Mouse (Mus musculus) left cerebral cortex, postnatal 36 days (tissue): ENCODE measurements around the gene Tmem182. TPM values are rescaled to one million over a fixed set of nuclear protein-coding genes. Genes with fewer than 3 reads are reported as not detected.
A peak's percentile ranks its signal among the peaks of the same experiment; 100 is the strongest.

Source experiments
- DNase-seq, 2 experiments: peaks; one replicate each; pipeline ENCODE4 v3.0.0; 2021 to 2022; ENCODE audit warnings: low spot score in 2 of 2, mixed read lengths in 1 of 2
- intact Hi-C: fragments of 180-260 bp; cut with DNase I; formaldehyde crosslinking; loops from one replicate; pipeline ENCODE4 v1.15.1; 2025
- total RNA-seq, 2 experiments: library from RNA; stranded (reverse); gene quantifications; 2 replicates each; pipeline ENCODE4 v1.2.3; 2021

Gene Tmem182
- total RNA-seq, 2 experiments from 2014 or later = 0.18 to 0.20 TPM

DNA sequence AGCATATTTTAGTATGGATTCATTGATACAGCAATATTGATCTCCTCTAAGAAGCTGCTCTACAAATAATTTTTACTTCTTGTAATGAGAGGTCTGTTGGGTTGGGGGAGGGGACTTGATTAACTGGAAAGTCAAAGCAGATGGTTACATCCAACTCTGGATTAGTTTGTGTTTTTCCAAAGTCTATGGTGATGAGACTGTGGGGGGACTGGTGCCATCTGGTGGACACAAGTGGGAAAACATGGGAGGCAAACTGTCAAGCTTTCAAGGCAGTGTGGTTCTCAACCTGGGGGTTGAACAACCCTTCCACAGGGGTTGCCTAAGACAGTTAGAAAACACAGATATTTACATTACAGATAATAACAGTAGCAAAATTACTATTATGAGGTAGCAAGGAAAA is 39.2 kb downstream of the Tmem182 start:
- intact Hi-C loops = loop anchor here (2.0 kb wide), 2 partner anchors 40 to 266 kb away; partner anchors contain the start of gene Tmem182
- peak; percentile 26 to 44 for DNase-seq

- DNase-seq = no peak
Observed at GRCm38 (mm10) chr1:40847196-40847938, 42.0 kb downstream of the Tmem182 start.

GRCm38 (mm10) chr1:40851286-40851685 is 45.9 kb downstream of the Tmem182 start:
- intact Hi-C loops = no loop called here
- DNase-seq = no peak

More at GRCm38 (mm10) chr1:40847196-40847938, 42.0 kb downstream of the Tmem182 start:
- intact Hi-C loops = no loop called here

DNA sequence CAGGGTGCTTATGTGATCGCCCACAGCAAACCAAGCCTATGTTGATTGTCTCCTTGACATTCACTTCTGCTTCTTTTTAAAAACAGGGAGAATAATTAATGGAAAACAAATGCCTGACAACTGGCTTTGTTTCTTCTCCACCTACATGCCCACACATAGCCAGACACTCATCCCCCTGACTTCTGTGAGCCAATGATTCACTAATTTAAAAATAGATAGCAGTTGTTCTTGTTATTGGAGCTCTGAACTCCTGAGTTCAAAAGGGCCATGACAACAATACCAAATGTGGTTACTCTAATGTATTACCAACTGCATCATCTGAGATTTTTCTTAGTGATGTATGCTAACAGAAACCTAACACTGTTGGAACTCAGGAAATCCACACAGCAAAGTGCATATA is 49.9 kb downstream of the Tmem182 start:
- no peak for DNase-seq
- intact Hi-C loops = no loop called here

GRCm38 (mm10) chr1:40856846-40857636 is 51.6 kb downstream of the Tmem182 start:
- intact Hi-C loops = no loop called here
- no peak for DNase-seq

DNA sequence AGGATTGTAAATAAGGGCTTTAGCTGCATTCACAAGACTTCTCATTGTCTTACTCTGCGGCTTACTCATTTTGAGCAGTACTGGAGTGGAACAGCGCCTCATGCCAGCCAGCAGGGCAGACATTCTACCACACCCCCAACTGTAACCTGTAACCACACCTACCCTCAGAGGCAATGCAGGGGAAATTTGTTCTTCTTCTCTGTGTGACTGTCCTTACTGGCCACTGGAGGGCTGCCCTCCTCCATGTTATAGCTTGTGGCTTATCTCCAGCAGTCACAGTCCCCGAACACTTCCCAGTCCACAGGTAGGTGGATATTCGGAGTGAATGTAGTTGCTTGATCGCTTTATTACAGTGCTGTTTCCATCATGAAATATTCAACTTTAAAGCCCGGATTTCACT is 59.6 kb downstream of the Tmem182 start:
- intact Hi-C loops = no loop called here
- no peak for DNase-seq

- intact Hi-C loops = no loop called here
- DNase-seq = no peak
Observed at GRCm38 (mm10) chr1:40867106-40867505, 61.7 kb downstream of the Tmem182 start.

- no peak for DNase-seq
- intact Hi-C loops = no loop called here
Observed at GRCm38 (mm10) chr1:40867651-40868050, 62.2 kb downstream of the Tmem182 start.

DNA sequence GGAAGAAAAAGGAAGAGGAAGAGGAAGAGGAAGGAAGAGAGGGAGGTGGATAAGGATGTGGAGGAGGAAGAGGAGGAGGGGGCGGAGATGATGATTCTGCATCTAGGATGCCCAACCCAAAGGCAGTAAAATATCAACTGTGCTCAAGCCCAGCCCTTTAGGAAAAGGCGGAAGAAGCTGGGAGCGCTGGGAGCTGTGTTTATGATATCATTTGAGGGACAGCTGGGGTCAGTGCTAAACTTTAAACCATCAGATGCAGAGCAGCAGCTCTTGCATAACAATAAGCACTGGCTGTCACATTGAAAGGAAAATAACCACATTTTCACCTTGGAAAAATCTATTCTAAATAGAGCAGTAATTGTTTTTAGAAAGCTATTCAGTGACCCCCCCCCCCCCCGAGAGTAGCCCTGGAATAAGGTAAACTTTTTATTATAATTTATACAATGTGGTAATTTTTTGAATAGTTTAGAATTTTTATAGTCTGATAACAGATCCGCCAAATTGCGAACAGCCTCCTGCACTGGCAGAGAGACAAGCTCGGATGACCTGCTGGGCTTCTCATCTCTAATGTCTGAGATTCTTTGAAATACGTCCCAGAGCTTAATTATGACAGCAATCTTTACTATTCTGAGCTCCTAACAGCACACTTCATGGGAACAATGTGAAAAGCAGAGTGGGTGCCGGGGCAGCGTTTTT is 68.5 kb downstream of the Tmem182 start:
- no peak for DNase-seq
- intact Hi-C loops = loop anchor here (10.0 kb wide), 2 partner anchors 281 to 1821 kb away; partner anchors contain the start of gene Pou3f3

DNA sequence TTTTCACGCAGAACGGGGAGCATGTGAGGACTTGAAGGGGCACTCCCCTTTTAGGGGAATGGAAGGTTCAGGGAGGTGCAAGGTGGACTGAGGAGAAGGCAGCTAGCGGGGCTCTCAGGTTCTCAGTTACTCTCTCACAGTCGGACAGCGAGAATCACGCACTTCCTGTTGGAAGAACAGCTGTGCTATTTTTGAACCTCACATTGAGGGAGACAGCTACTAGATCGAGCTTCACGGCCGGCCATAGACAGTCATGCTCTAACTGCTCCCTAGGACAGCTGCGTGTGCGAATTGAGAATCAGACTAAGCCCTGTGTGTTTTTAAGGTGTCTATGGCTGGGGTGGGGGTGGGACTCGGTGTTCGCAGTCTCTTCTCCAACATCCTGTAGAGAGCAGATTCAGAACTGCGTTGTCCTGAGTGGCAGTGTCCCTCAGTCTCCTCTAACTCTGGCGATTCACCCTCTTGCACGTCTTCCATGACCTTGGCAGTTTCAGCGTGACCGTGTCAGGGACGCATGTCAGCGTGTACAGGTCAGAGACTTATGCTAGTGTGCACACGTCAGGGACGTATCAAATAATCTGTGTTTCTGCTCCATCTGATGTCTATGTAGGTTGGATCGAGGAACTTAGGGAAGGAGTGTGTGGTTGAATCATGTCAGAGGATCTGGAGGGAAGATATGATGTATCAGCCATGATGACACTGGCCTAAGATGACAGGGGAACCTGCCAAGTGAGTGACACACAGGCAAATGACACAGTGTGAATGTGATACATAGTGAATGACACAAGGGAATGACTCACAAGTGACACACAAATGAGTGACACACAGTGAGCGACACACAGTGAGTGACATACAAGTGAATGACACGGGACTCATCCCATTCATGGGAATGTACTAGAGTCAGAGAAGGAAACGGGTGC is 69.3 kb downstream of the Tmem182 start:
- peak in 1 of 2 experiments; percentile 11 for DNase-seq
- intact Hi-C loops = loop anchor here (10.0 kb wide), 2 partner anchors 280 to 1820 kb away; partner anchors contain the start of gene Pou3f3

DNA sequence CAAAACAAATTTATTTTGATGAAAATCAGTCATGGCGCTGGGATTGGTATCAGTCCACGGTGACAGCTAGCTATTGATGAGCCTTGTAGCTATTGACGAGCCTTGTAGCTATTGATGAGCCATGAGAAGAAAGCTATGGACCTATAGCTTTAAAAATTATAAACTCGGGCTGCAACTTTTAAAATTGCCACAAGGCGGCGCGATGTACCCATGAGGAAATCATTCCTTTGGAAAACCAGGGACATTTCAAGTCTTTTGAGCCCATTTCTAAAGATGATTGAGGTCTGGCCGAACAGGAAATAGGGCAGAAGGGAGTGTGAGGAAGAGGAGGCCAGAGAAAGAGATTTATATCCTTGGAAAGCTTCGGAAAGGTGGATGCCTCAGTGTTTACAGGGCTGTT is 73.7 kb downstream of the Tmem182 start:
- intact Hi-C loops = loop anchor here (10.0 kb wide), 2 partner anchors 276 to 1816 kb away; partner anchors contain the start of gene Pou3f3

GRCm38 (mm10) chr1:40879526-40879925 is 74.1 kb downstream of the Tmem182 start:
- intact Hi-C loops = loop anchor here (10.0 kb wide), 2 partner anchors 275 to 1815 kb away; partner anchors contain the start of gene Pou3f3
- DNase-seq = no peak

More for the DNA sequence above, 73.7 kb downstream of the Tmem182 start:
- DNase-seq = peak; percentile 67 to 73

GRCm38 (mm10) chr1:40880527-40880926 is 75.1 kb downstream of the Tmem182 start:
- intact Hi-C loops = loop anchor here (10.0 kb wide), 1 partner anchor 114 kb away; no protein-coding TSS in a partner anchor
- DNase-seq = no peak

DNA sequence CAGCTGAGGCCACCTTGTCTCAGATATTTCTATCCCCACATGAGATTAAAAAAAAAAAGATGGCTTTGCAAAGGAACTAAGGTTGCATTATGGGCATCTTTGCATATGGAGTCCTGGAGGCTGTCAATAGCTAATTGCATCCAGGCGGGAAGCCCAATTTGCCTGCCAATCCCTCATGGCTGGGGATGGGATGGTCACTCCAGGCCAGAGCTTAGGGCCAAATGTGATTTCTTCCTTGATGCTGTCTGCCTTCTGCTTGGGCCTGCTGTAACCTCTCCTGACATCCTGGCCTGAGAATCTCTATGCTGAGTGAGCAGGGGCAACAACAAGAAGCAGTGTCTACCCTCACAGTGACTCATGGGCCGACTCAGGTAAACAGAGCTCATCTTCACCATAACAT is 78.5 kb downstream of the Tmem182 start:
- no peak for DNase-seq
- intact Hi-C loops = loop anchor here (10.0 kb wide), 1 partner anchor 111 kb away; no protein-coding TSS in a partner anchor

- intact Hi-C loops = loop anchor here (10.0 kb wide), 1 partner anchor 110 kb away; no protein-coding TSS in a partner anchor
- no peak for DNase-seq
Observed at GRCm38 (mm10) chr1:40884943-40885342, 79.5 kb downstream of the Tmem182 start.

- intact Hi-C loops = loop anchor here (10.0 kb wide), 1 partner anchor 107 kb away; no protein-coding TSS in a partner anchor
- DNase-seq = peak; percentile 75 to 76
Observed at GRCm38 (mm10) chr1:40887673-40888072, 82.3 kb downstream of the Tmem182 start.

GRCm38 (mm10) chr1:40888396-40889040 is 83.1 kb downstream of the Tmem182 start:
- intact Hi-C loops = loop anchor here (10.0 kb wide), 1 partner anchor 106 kb away; no protein-coding TSS in a partner anchor

DNA sequence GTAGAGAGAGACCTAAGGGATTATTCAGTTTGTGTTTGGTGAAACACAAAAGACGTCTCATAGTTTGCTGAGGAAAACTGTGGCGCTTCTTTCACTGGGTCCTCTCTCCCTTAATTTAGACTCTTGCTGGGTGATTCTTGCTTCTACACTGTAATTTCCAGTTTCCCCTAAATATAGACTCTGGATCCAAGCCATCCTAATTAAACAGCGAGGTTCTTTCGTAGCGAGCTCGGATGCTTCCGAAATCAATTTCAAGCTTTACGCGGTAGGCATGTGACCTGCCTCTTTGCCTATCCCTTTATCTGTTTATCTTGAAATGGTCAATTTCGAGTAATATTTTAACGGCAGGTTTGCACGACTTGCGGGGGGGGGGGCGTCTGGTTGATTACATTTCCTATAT is 84.2 kb downstream of the Tmem182 start:
- no peak for DNase-seq
- intact Hi-C loops = loop anchor here (10.0 kb wide), 1 partner anchor 105 kb away; no protein-coding TSS in a partner anchor

More at GRCm38 (mm10) chr1:40888396-40889040, 83.1 kb downstream of the Tmem182 start:
- no peak for DNase-seq
